Mouse (Mus musculus): ENCODE data around the gene Tmsb4x. TPM values are rescaled to one million over a fixed set of nuclear protein-coding genes. Genes with fewer than 3 reads are reported as not detected.

The Tmsb4x gene
- total RNA-seq (2023) = 1,000 to 10,000 TPM; 6,628 to 6,666 TPM

GRCm38 (mm10) chrX:167208978-167209754, at the start of gene Tmsb4x:
Gene Tmsb4x (minus strand): TSS chrX:167209315.

Other genes starting within 250 kb of the Tmsb4x start
- 10 to 100 TPM; 40.7 to 52.0 TPM for gene Tlr8, start 55.0 kb upstream of the Tmsb4x start, total RNA-seq (2023)
- 10 to 100 TPM; 17.7 to 20.4 TPM for gene Tlr7, start 121.2 kb upstream of the Tmsb4x start, total RNA-seq (2023)
- 10 to 100 TPM; 10.9 to 14.1 TPM for gene Prps2, start 173.4 kb upstream of the Tmsb4x start, total RNA-seq (2023)